Mouse (Mus musculus): ENCODE results near the gene Thumpd3. TPM values are rescaled to one million over a fixed set of nuclear protein-coding genes. Genes with fewer than 3 reads are reported as not detected.

The Thumpd3 gene
- total RNA-seq, 2 experiments from 2014 or later = 14.2 to 14.5 TPM

DNA sequence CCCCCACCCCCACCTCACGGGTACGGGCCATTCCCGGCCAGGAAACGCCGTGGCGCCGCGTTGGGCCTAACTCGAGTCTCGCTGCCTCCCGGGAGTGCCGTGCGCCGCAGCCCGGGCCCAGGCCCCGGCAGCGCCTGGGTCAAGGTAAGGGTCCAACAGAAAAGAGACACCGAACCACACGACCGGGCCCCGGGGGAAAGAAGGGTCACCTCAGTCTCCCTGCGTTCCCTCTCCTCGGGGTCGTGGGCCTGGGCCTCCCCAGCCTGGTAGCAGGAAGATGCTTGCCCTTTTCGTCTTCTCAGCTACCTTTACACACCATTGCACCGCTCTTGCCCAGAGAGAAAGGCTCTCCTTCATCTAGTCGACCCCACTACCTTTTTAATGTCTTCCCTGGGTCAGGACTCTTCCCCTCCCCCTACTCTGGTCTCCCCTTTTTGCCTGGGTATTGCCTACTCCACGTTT is 31.6 kb downstream of the Thumpd3 start:
- no peak for DNase-seq (ENCODE audit: low spot score)

- DNase-seq (ENCODE audit: low spot score) = peak; percentile 20
Measured at GRCm38 (mm10) chr6:113078031-113078721, 32.2 kb downstream of the Thumpd3 start.

DNA sequence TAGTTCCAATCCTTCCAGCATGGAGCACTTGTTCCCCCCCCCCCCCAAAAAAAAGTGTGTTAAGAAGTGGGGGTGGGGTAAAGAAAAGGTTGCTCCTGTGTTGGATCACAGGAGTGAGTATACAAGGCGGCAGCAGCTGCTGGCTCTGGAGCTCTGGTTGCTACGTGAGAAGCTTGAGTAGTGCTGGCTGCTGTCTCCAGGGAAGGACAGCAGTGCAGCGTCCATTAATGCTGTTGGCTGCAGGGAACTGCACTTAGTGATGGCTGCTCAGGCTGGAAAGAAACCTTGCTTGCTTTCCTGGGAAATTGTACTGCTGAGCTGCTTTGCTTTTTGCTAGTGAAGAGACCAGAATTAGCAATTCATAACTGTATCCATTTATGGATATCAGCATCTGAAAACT is 33.5 kb downstream of the Thumpd3 start:
- DNase-seq (ENCODE audit: low spot score) = peak; percentile 58

DNA sequence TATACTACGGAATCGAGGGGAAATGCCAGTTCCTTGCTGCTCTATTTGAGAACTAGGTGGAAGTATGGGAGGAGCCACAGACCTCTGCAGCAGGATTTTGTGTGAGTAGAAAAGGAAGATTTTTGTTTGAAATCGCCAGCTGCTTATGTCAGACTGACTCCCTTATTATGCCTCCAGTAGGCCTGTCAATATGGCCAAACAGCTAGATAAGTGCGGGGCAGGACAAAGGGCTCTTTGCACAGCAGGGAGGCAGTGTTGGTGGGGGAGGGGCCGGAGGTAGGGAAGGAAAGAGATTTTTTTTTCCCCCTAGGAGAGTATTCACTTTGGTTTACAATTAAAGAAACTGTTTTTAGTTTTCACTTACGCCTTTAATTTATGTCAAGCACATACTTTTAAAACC is 36.2 kb downstream of the Thumpd3 start:
- DNase-seq (ENCODE audit: low spot score) = no peak

- no peak for DNase-seq (ENCODE audit: low spot score)
Measured at GRCm38 (mm10) chr6:113084590-113084989, 38.6 kb downstream of the Thumpd3 start.

DNA sequence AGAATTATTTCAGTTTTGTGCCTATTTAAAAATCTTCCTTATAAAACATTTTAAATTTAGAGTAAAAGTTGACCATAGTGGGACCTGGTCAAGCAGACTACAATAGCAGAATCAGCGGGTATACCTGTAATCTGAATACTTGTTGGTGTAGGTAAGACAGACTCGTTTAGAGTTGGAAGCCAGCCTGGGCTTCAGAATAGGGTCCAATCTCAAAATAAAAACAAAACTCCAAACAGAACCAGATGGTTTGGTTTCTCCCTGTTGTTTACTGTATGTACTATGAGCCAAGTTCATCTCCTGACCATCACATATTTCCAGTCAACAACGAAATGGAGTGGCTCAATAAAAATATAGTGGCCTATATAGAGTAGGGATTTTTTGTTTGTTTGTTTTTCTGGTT is 47.2 kb downstream of the Thumpd3 start:
- DNase-seq (ENCODE audit: low spot score) = no peak

GRCm38 (mm10) chr6:113095547-113095946 is 49.5 kb downstream of the Thumpd3 start:
- no peak for DNase-seq (ENCODE audit: low spot score)

GRCm38 (mm10) chr6:113097662-113098061 is 51.6 kb downstream of the Thumpd3 start:
- DNase-seq (ENCODE audit: low spot score) = no peak

- DNase-seq (ENCODE audit: low spot score) = peak; percentile 95
Measured at GRCm38 (mm10) chr6:113099640-113100289, 53.7 kb downstream of the Thumpd3 start.

- no peak for DNase-seq (ENCODE audit: low spot score)
Measured at GRCm38 (mm10) chr6:113102541-113102940, 56.5 kb downstream of the Thumpd3 start.

GRCm38 (mm10) chr6:113103765-113104164 is 57.7 kb downstream of the Thumpd3 start:
- DNase-seq (ENCODE audit: low spot score) = peak; percentile 47

DNA sequence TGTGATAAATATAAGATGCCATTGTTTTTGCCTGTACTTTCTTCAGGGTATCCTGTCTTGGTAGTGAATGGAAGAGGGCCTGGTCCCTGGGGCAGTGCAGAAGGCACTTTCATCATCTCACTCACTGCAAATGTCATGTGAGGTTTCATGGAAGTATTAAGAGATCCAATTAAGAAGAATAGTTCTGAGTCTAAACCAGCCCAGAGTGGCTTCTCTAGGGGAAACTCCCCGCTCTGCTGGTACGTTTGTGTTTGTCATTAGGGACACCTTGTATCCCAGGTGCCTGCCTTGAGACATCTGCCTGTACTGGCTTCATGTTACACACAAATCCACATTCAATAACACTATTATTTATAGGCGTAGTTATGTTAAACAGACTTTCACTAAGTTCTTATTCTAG is 63.4 kb downstream of the Thumpd3 start:
- no peak for DNase-seq (ENCODE audit: low spot score)

DNA sequence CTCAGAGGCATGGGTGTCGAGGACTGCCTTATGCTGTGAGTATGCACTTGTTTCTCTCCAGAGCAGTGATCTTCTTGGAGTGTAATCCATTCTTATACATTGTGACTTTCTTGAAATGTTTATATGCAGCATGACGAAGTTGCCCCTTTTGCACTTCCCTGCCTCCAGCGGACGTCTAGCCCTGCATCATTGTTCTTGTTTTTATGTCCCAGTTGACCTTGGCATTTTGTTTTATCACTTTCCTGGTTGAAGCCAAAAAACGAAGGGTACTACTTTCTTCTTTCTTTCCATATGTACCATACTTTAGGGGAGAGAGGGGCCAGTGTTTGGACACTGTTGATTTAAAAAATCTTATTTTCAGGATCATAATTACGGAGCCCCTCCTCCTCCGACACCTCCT is 63.9 kb downstream of the Thumpd3 start:
- DNase-seq (ENCODE audit: low spot score) = no peak

Other genes starting within 250 kb of the Thumpd3 start
- gene Srgap3, start 99.0 kb upstream of the Thumpd3 start, total RNA-seq (2021) = 1 to 10 TPM in 1 of 2 experiments, under 1 TPM in 1; 0.71 to 1.1 TPM
- 10 to 100 TPM; 22.0 to 23.4 TPM for gene Setd5, start 31.1 kb downstream of the Thumpd3 start, total RNA-seq (2021)
- under 1 TPM; 0.32 to 0.55 TPM for gene Lhfpl4, start 149.2 kb downstream of the Thumpd3 start, total RNA-seq (2021)
- 10 to 100 TPM; 12.5 to 14.2 TPM for gene Mtmr14, start 191.6 kb downstream of the Thumpd3 start, total RNA-seq (2021)
- gene Cpne9, start 236.1 kb downstream of the Thumpd3 start, total RNA-seq (2021) = under 1 TPM in 1 of 2 experiments, not detected in 1; 0.26 TPM

All from gastrocnemius, adult 18-20 months (tissue).